Mouse (Mus musculus) urinary bladder, postnatal 14 days (tissue): Measurements from ENCODE around the gene Sar1b.
"Not testable (repeated sequence)": the region's sequence is repeated elsewhere in the genome, so short reads cannot be mapped to it uniquely, and the experiment has no call there.

Source experiments
- DNase-seq: peaks from one replicate; pipeline ENCODE4 v3.0.0; 2021; ENCODE audit warnings: low spot score

Gene Sar1b

DNA sequence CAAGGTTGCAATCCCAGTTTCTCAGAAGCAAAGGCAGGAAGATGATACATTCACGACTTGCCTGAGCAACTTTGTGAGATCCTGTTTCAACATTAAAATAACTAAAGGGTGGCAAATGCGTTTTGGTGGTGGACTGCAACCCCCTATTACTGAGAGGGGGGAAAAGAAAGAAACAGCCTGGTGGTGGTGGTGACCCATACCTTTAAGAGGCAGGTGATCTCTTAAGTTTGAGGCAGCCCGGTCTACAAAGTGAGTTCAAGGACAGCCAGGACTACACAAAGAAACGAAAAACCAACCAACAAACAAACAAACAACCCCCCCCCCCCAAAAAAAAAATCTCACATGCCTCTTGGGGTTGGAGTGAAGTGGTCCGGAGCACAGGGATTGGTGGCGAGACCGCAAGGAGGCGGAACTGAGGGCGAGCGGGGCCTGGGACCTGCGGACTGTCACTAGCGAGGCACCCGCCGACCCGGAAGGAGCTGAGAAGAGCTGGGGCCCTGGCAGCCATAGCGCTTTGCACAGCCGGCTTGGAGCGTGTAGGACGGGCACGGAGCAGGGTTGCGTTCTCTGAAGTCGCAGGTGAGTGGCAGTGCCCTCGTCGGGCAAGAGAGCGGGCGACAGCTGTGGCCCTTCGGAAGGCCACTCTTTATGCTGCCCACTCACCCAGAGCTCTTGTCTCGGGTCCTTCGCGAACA is at the start of gene Sar1b, which contains the start of gene Sec24a:
Gene Sar1b (plus strand): TSS at position 475 of the 695 bp plus-strand sequence.
Gene Sec24a (minus strand): TSS at position 422 of the 695 bp plus-strand sequence.
- peak; percentile 79 for DNase-seq

DNA sequence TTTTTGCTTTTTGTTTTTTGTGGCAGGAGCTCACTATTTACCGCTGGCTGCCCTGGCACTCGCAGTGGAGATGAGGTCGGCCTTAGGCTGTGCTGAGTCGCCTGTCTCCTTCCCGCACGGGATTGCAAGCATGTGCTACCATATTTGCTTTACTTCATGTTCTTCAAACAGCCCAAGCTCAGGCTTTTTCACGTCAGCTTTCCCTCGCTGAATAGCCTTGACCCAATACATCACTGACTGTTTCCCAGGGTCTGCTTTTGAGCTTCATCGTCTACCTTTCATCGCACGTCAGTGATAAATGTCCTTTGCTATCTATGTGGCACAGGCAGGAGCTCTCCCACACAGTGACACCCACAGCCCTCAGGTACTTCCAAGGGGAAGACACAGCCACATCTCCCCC is 42.4 kb upstream of the Sar1b start:
- no peak for DNase-seq

DNA sequence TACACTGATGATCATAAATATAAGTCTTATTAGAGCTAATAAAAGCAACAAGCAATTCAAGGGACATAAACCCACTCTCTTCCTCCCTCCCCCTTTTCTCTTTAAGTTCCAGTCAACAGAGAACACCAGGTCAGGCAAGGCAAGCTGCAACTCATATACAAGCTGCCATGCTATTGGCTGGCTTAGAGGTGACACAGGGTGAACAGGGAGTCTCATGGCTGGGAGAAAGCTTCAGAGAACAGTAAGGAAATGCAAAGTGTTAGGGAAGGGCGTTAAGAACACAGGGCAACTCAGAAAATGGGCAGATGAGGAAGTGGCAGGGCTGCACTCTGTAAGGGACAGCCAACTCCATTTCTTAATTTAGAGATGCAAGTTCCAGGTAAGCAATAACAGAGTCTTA is 30.6 kb upstream of the Sar1b start:
- DNase-seq = no peak

DNA sequence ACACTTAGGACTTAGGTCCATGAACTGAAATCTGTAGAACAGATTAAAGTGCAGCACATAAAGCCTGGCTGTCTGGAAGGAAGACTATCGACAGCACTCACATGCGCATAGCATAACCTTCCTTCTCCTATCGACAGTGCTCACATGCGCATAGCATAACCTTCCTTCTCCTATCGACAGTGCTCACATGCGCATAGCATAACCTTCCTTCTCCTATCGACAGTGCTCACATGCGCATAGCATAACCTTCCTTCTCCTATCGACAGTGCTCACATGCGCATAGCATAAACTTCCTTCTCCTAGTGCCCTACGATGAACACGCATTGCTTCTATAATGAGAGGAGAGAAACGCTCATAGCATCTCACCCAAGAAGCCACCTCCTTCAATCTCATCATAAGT is 29.3 kb upstream of the Sar1b start:
- not testable (repeated sequence) for DNase-seq

DNA sequence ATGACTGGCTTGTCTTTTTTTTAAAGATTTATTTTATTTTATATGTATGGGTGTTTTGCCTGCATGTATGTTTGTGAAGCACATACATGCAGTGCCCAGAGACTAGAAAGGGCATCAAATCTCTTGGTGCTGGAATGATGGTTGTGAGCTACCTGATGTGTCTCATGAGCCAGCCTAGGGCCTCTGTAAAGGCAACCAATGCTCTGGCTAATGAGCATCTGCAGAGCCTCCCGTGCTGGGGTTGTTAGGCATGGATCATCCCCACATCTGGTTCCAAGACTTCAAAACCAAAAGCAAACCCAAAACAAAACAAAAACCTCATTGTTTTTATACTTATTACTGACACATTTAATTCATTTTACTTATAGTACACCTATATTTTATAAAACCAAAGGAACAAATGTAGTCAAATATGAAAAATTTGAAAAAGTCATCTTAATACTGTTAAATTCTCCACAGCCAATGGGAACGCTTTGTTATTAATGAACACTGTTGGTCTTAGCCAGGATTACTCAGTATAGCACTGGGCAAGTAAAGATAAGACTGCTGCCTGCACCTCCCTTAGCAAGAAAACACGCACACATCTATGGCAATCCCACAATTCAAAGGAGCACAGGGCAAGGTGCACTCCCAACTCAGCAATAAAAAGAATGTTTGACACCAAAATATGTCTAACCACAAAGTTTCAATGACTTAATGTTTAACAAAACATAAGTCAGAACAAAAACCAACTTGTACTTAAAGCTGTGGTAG is 24.7 kb upstream of the Sar1b start:
- DNase-seq = no peak

DNA sequence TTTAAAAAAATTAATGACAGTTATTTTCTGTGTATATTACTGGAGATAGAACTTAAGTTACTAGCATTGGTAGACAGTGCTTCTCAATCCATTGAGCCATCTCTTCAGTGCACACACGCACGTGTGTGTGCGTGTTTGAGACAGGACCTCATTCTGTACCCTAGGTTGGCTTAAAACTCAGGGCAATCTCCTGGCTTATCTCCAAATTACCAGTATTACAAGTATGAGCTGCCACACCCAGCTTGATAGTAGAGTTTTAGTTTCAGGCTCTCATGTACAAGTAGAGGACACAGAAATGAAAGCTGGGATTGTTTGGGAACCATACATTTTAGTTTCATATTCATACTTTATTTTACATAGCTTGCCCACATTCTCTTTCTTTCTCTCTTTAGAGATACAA is 22.8 kb upstream of the Sar1b start:
- DNase-seq = no peak

DNA sequence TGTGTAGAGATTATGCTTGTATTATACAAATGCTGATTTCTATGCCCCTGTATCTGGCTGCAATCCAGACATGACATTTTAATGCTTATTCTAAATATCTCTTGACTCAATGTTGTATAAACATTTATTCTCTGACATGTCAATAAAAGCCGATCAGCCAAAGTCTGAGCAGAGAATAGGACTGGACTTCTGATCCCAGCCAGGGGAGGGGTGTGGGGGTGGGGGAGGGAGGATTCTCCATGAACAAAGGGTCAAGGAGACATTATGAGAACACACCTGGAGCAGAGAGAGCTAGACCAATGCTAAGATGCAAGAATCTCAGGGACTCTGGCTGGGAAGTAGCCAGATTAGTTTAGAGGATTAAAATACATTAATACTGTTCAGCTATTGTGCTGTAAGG is 17.4 kb upstream of the Sar1b start:
- no peak for DNase-seq

DNA sequence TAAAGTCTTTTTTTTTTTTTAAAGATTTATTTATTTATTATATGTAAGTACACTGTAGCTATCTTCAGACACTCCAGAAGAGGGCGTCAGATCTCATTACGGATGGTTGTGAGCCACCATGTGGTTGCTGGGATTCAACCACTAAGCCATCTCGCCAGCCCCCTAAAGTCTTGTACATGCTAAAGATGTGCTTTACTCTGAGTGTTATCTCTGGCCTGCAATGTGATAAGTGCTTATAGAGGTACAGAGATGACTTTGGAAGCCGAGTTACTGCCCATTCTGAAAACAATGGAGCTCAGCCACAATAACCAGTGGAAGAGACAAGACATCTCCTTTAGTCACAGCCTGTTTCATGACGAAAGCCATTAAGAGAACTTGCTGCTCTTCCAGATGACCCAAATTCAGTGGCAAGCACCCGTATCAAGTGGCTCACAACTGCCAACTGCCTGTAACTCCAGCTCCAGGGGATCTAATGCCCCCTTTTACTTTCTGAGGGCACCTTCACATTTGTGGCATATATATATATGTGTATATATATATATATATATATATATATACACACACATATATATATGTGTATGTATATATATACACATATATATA is 11.8 kb upstream of the Sar1b start:
- not testable (repeated sequence) for DNase-seq

DNA sequence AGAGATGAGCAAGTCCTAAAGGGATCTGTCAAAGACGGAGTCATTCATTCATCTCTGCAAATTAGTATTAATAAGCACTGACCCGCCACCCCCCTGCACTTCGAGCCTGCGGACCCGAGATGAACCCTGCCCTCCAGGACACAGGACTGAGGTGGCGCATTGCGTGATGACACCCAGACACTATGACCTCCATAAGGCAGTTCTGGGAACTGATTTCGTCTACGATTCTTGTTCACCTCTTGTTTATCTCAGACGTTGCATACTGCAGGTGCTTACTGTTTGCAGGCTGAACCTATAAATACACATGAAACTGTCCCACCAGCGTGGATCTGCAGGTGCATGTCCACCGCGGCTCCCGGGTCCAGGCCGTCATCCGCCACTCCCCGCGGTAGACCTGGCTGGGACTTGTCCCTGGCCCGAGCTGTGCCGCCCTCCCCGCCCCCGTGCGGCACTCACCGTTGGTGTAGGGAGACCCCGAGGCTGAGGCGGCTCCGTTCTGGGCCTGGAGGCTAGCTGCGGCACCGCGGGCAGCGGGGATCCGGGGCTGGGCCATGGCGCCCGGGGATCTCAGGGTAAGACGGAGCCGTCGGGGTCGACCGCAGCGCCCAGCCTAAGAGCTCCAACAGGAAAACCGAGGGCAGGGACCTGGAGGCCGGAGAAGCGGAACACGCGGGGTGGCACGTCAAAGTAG is 7.7 kb upstream of the Sar1b start:
- DNase-seq = peak; percentile 46

DNA sequence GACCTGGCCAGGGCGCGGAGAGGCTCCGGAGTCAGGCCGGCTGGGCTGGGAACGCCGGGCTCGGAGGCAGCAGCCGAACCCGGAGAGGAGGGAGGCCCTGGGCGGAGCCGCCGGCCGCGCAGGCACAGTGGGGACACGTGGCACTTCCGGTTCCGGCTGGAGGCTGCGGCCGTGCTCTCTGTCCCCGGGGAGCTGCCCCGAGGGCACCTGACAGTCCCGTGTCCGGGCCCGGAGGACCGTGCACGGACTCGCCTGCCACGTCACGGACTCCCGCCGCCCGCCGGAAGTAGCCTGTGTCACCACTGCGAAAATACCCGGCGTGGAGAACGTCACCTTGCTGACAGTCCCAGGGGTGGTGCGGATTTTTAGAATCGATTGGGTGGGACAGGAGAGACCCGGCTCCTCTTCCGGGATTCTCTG is 7.1 kb upstream of the Sar1b start:
- peak; percentile 93 for DNase-seq

DNA sequence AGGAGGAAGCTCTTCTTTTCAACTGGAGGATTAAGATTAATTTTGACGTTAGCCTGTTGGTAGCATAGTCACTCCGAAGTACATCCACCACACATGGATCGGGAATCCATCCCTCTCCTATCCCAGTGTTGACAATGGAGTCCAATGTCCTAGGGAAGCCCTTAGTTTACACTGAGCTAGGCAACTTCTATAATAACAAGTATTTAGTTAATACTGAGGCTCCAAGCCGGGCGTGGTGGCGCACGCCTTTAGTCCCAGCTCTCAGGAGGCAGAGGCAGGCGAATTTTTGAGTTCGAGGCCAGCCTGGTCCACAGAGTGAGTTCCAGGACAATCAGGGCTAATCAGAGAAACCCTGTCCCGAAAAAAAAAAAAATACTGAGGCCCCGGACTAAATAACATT is 6.5 kb upstream of the Sar1b start:
- no peak for DNase-seq

DNA sequence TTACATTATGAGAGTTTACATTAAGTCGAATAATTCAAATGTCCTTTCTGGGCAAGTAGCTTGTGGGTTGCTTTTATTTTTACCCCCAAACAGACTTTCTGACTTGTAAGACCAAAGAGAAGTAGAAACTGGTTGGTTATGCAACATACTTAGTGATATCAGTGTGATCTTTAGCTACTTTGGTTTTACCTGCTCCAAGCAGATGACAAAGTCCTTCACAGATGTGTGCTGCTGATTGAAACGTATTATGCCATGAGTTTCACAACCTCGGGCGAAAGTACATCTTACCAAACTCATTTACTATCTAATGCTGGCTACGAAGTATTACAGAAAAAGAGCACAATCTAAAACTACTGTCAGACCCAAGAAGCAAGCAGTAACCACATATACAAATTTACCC is 5.9 kb upstream of the Sar1b start:
- no peak for DNase-seq

DNA sequence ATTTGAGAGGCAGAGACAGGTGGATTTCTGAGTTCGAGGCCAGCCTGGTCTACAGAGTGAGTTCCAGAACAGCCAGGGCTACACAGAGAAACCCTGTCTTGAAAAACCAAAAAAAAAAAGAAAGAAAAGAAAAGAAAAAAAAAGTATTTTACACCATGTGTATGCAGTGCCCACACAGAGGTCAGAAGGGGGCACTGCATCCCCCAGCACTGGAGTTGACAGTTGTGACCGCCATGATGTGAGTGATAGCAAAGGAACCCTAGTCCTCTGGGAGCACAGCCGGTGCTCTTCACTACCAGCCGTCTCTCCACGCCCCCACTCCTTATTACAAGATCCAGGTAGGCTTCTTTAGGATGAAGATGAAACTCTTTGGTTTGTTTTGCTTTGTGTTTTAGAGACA is 5.3 kb upstream of the Sar1b start:
- DNase-seq = not testable (repeated sequence)

DNA sequence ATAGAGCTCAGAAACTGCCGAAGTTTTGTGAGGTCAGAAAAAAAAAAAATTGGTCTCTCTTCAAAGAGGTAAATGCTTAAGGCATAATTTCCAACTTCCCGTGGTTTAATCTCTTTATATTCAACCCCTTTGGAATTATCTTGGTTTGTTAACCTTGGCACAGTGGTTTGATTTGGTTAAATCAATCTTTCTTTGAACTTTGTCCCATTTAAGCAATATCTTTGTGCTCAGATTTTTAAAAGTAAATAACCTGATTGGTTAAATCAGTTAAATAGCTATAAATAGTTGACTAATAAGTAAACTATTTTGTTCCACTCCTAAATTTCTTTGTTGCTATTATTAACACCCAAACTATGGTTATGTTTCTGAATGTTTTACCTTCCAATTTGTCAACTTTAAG is 4.2 kb upstream of the Sar1b start:
- DNase-seq = no peak

DNA sequence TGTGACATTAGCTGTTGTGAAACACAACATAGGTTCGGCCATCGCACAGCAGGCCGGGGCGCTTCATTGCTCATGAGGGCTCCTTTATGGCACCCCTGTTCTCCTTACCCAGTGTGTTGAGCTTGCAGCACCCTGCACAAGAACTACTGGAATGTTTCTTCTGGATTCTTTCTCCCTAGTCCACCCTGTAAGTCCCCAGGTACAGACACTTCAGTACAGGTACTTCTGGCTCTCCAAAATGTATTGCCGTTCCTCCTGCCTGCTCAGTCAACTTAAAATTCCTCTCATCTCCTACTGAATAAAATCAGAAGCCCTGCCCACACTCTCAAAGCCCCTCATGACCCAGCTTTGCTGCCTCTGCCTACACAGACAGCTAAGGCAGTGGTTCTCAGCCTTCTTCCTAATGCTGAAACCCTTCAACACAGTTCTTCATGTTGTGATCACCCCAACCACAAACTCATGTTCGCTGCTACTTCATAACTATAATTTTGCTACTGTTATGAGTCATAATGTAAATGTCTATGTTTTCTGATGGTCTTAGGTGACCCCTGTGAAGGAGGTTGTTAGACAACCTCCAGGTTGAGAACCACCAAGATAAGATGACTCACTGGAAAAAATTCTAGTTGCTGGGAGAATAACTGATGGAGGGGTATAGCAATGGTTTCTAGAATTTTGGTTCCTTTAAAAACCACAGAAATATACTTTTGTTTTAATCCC is 3.4 kb upstream of the Sar1b start:
- no peak for DNase-seq

DNA sequence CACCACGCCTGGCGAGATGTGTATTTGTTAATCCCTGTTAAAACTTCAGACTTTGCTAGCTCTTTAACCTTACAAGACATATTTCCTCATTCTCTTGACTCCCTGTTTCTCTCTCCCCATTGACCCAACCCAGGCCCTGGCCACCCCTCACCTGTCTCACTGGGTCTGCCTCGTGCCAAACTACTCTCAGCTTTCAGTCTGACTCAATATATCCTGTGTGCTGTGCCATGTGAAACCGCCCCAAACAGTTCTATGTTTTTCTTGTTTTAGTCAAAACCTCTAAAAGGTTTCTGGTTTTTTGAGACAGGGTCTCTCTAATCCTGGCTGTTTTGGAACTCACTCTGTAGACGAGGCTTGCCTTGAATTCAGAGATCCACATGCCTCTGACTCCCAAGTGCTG is 2.2 kb upstream of the Sar1b start:
- DNase-seq = no peak

DNA sequence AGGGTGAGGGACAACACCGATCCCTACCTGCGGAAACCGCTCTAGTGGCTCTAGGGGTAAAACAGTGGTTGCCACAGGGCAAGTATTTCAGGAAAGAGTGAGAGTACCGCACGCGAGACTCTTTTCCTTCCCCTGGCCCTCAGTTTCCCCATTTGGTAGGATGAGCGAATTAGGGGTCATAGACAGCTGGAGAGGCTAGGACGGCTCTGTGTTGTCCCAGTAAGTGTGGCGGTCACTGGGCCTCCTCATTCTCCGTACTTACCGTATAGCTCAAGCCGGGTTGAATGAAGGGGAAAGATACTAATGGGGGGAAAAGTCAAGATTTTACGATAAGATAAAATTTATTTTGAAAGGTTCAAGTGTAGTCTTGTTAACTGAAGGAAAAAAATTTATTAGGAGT is 468 bp downstream of the Sar1b start:
- DNase-seq = no peak

DNA sequence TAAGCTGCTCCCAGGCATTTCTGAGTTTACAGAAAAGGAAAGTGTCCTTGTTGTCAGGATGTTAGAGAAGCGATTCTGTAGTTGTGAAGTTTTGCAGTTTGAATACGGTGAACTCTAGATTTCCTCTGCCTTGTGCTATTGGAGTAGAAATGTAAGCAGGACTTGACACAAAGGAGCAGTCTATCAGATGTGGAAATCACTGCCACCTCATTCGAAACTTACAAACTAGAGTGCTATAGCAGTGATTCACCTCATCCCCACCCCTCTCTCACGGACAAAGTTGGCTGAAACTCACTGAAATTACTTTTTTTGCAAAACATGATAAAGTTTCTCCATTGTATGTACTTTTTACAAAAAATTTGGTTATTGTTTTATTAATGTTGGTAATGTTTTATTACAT is 1.3 kb downstream of the Sar1b start:
- DNase-seq = no peak

DNA sequence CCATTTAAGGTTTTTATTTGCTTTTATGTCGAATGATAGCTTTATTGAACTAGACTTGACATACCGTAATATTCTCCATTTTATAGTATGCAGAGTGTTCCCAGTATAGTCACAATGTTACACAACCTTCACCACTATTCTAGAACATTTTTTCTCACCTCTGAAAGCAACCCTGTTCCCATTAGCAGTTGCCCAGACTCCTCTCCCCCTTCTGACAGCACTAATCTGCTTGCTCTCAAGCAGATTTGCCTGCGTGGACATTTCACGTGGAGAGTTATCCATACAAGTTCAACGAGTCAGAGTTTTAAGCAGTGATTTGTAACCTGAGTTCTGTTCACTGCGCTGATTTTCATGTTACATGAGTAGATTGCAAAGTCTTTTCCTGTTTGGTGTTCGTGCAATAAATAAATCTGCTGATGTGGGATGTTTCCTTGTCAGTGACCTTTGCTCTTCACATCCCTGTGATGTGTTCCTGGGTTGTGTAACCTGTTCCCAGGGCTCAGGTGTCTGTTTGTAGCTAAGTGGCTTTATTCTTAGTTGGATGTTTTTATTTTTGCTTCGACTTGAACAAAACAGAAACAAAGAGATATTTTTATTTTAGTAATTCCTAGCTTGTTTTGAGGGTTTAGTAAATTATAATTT is 4.2 kb downstream of the Sar1b start:
- DNase-seq = no peak

DNA sequence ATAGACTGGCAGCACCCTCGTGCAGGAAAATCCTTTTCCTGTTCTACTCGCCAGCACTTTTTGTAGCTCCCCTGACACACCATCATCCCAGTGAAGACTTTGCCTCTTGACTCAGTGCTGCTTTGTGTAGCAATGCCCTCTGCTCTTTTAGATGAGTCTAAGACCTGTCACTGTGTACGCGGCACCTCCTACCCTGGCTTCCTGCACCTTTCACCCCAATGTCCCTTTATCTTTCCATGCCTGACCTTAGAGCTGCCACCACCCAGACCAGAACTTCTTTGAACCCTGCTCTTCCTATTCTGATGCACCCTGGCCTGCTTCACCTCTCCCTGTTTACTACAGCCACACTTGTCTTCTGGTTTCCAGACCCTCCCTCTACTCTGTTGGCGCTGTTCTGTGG is 4.8 kb downstream of the Sar1b start:
- DNase-seq = no peak

DNA sequence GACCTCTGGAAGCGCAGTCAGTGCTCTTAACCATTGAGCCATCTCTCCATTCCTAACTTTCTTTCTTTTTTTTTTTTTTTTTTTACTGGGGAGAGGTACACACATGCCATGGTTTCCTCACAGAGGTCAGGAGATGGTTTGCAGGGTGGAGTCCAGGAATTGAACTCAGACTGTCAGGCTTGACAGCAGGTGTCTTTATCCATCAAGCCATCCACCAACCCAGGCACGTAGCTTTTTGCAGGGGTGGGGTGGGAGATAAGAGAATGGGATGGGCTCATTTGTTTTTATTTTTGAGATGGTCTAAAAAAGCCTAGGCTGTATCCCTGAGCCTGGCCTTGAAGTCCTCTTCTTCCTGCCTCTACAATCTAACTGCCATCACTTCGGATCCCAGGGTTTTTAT is 12.0 kb downstream of the Sar1b start:
- DNase-seq = no peak

DNA sequence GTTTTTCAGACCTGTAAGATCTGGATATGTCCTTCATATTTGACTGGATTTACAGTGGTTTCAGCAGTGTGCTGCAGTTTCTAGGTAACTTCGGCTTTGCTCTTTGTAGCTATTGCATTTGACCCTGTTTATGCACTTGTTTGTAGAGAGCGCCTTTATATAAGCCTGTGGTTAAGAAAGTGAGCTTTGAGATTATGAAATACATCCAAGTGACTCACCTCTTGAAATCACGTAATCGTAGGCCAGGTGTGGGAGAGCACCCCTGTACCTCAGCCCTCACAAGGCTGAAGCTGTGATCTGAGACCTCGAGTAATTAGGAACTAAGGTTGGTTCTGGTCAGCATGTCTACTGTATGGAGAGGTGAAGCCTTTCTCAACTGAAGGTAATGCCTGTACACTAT is 14.0 kb downstream of the Sar1b start:
- no peak for DNase-seq
